Mouse (Mus musculus) lung, embryonic 16.5 days (tissue): ENCODE measurements around the gene Med9. TPM values are rescaled to one million over a fixed set of nuclear protein-coding genes. Genes with fewer than 3 reads are reported as not detected.
"Not testable (repeated sequence)": the region's sequence is repeated elsewhere in the genome, so short reads cannot be mapped to it uniquely, and the experiment has no call there.

Experiments used
- ATAC-seq: fragments of 200-750 bp; cut with Nextera tagmentation; 2 replicates; pipeline ENCODE4 v1.8.0; 2017; ENCODE audit warnings: low read depth, mild to moderate bottlenecking, moderate library complexity
- H3K27ac ChIP-seq: fragments of 300-500 bp; sonication (generic); 2 replicates; pipeline ENCODE4 v1.5.1; 2014; ENCODE audit warnings: mild to moderate bottlenecking, control low read depth, low read length
- H3K27me3 ChIP-seq: fragments of 300-500 bp; sonication (generic); 2 replicates; pipeline ENCODE4 v1.6.1; 2014; ENCODE audit warnings: low read depth, low read length, mixed read lengths; ENCODE audit not compliant: control insufficient read depth, insufficient read depth
- H3K36me3 ChIP-seq: fragments of 300-500 bp; sonication (generic); 2 replicates; pipeline ENCODE4 v1.6.1; 2014; ENCODE audit warnings: low read length; ENCODE audit not compliant: control insufficient read depth, insufficient read depth
- H3K4me1 ChIP-seq: fragments of 300-500 bp; sonication (generic); replicated peaks from 2 replicates; pipeline ENCODE4 v1.6.1; 2014; ENCODE audit warnings: low read length, mixed read lengths; ENCODE audit not compliant: control insufficient read depth, insufficient read depth
- H3K4me2 ChIP-seq: fragments of 300-500 bp; sonication (generic); 2 replicates; pipeline ENCODE4 v1.6.1; 2014; ENCODE audit warnings: low read depth, low read length, control low read depth
- H3K4me3 ChIP-seq: fragments of 300-500 bp; sonication (generic); 2 replicates; pipeline ENCODE4 v1.5.1; 2014; ENCODE audit warnings: mild to moderate bottlenecking, low read length, control low read depth
- H3K9ac ChIP-seq: fragments of 300-500 bp; sonication (generic); 2 replicates; pipeline ENCODE4 v1.6.1; 2014; ENCODE audit warnings: low read length, control low read depth
- H3K9me3 ChIP-seq: fragments of 300-500 bp; sonication (generic); 2 replicates; pipeline ENCODE4 v1.6.1; 2016; ENCODE audit warnings: low read length; ENCODE audit not compliant: control insufficient read depth
- WGBS: fragments of 180-500 bp; shearing (Covaris S2); extraction: QIAGEN DNeasy Blood & Tissue Kit; methylation state at CpG from one replicate; pipeline ENCODE4 v1.1.7; 2014; 5-methylcytosine and 5-hydroxymethylcytosine counted together
- polyA plus RNA-seq: library from polyadenylated mRNA; unstranded; fragments of >200 nt; fragmentation: Nextera tagmentation; extraction: Ambion mirVana; gene quantifications from 2 replicates; pipeline ENCODE4 v1.2.1, GENCODE M21; 2015

Gene Med9
- polyA plus RNA-seq, 1 experiment from 2014 or later: 49.6 TPM

- Histone ChIP-seq H3K27me3 (no peaks in the 10 kb centered on the region), H3K4me1 (0 out of 2 replicates have a peak, but pooled peaks cover 3% of the 10 kb centered on the region), H3K9ac (no peak overlapping the region), H3K36me3 (no peaks in the 10 kb centered on the region), H3K4me3 (no peak overlapping the region), H3K27ac (no peak overlapping the region), H3K4me2 (no peak overlapping the region), H3K9me3 (no peaks in the 10 kb centered on the region)
- 25% methylated on average over 2 of the region's 2 CpGs for WGBS
- ATAC-seq: no peak
These were observed 10.4 kb upstream of the Med9 start for GRCm38 (mm10) chr11:59937615-59938014.

DNA sequence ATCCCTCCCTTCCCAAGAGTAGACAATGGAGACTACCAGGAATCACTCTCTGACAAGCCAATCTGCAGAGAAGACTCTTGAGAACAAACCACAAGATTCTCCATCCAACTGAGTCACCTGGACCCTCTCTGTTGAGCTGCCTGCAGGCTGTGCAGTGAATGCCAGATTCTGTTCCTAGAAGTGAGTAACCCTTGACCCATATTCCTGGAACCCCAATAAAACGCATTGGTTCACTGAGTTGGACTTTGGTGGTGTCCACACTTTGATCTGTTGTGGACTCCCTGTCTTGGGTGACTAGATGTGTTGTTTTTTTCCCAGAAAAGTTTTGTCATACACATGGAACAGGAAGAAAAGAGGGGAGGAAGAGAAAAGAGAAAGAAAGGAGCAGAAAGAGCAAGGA lies 8.2 kb upstream of the Med9 start:
- WGBS: 70% methylated on average over 1 of the region's 1 CpGs
- H3K36me3 ChIP-seq: no peaks in the 10 kb centered on the region
- H3K27ac ChIP-seq: no peak overlapping the region
- H3K9ac ChIP-seq: no peak overlapping the region
- H3K9me3 ChIP-seq: no peaks in the 10 kb centered on the region
- H3K4me1 ChIP-seq: 0 out of 2 replicates have a peak, but pooled peaks cover 3% of the 10 kb centered on the region
- H3K27me3 ChIP-seq: no peaks in the 10 kb centered on the region
- no peak overlapping the region for H3K4me2 ChIP-seq
- H3K4me3 ChIP-seq: no peak overlapping the region
- ATAC-seq: no peak

DNA sequence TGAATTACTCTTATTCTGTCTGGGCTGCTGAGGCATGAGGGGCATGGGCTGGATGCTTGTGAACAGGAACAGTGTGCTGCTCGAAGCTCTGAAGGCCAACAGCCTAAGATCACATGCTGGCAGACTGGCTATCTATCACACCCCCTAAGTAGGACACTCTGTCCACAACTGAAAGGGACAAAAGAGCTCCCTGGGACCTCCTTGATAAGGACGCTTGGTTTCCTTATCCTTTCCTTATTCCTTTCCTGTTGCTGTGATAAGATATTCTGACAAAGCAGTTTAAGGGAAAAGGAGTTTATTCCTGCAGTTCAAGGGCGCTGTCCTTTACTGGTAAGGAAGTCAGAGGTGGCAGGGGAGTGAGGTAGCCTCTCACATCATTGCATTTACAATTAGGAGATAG lies 7.4 kb upstream of the Med9 start:
- H3K27me3 ChIP-seq: no peaks in the 10 kb centered on the region
- WGBS: 50% methylated on average over 3 of the region's 3 CpGs
- H3K4me2 ChIP-seq: no peak overlapping the region
- ATAC-seq: no peak
- 0 out of 2 replicates have a peak, but pooled peaks cover 3% of the 10 kb centered on the region for H3K4me1 ChIP-seq
- H3K36me3 ChIP-seq: no peaks in the 10 kb centered on the region
- no peaks in the 10 kb centered on the region for H3K9me3 ChIP-seq
- no peak overlapping the region for H3K9ac ChIP-seq
- H3K4me3 ChIP-seq: no peak overlapping the region
- H3K27ac ChIP-seq: no peak overlapping the region

GRCm38 (mm10) chr11:59941391-59941790 lies 6.6 kb upstream of the Med9 start:
- no peak overlapping the region for H3K27ac ChIP-seq
- ATAC-seq: no peak
- no peaks in the 10 kb centered on the region for H3K9me3 ChIP-seq
- H3K36me3 ChIP-seq: no peaks in the 10 kb centered on the region
- no peak overlapping the region for H3K9ac ChIP-seq
- 4% methylated on average over 3 of the region's 3 CpGs for WGBS
- no peak overlapping the region for H3K4me3 ChIP-seq
- H3K27me3 ChIP-seq: no peaks in the 10 kb centered on the region
- H3K4me2 ChIP-seq: no peak overlapping the region
- 0 out of 2 replicates have a peak, but pooled peaks cover 3% of the 10 kb centered on the region for H3K4me1 ChIP-seq

DNA sequence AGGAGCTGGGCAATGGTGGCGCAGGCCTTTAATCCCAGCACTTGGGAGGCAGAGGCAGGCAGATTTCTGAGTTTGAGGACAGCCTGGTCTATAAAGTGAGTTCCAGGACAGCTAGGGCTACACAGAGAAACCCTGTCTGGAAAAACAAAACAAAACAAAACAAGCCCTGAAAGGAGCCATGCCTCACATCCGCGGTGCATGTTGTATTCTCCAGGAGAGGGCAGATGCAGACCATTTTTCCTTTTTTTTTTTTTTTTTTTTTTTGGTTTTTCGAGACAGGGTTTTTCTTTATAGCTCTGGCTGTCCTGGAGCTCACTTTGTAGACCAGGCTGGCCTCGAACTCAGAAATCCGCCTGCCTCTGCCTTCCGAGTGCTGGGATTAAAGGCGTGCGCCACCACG lies 3.2 kb upstream of the Med9 start:
- not testable (repeated sequence) for ATAC-seq, H3K4me2 ChIP-seq, H3K36me3 ChIP-seq, H3K27me3 ChIP-seq, H3K9me3 ChIP-seq, H3K9ac ChIP-seq, H3K27ac ChIP-seq, H3K4me3 ChIP-seq
- peaks cover 15% of the 10 kb centered on the region for H3K4me1 ChIP-seq
- 86% methylated on average over 9 of the region's 10 CpGs for WGBS

GRCm38 (mm10) chr11:59948401-59948767 lies 378 bp downstream of the Med9 start:
- Histone ChIP-seq H3K27ac (peak overlapping the region; percentile 70), H3K27me3 (no peaks in the 10 kb centered on the region), H3K4me1 (peaks cover 25% of the 10 kb centered on the region), H3K9me3 (no peaks in the 10 kb centered on the region), H3K9ac (peak overlapping the region; percentile 98), H3K4me2 (peak overlapping the region; percentile 66), H3K4me3 (peak overlapping the region; percentile 89), H3K36me3 (no peaks in the 10 kb centered on the region)
- 2% methylated on average over 16 of the region's 16 CpGs for WGBS
- ATAC-seq: peak; percentile 57

DNA sequence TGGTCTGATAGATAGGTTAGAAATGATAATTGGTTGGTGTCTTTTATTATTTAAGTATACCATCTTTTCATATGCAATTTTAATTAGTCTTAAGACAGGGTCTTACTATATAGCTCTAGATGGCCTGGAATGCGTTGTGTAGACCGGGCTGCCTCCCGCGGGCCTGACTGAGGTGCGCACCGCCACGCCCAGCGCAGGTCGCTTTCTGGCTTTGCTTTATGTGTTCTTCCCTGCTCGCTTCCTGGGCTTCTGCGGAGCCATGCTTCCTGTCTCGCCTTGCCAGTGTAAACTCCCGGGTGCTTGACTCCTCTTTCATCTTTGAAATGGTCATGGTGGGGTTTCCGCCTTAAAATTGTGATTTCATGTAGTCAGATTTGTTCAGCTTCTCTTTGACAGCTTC lies 4.9 kb downstream of the Med9 start:
- no peaks in the 10 kb centered on the region; the same call in 1 of the 2 replicates for H3K36me3 ChIP-seq
- peaks cover 20% of the 10 kb centered on the region for H3K4me1 ChIP-seq
- H3K4me2 ChIP-seq: peak overlapping the region; percentile 33
- no peak overlapping the region for H3K9ac ChIP-seq
- no peak overlapping the region for H3K27ac ChIP-seq
- no peak for ATAC-seq
- no peaks in the 10 kb centered on the region for H3K9me3 ChIP-seq
- WGBS: 61% methylated on average over 14 of the region's 14 CpGs
- H3K27me3 ChIP-seq: no peaks in the 10 kb centered on the region
- H3K4me3 ChIP-seq: no peak overlapping the region

DNA sequence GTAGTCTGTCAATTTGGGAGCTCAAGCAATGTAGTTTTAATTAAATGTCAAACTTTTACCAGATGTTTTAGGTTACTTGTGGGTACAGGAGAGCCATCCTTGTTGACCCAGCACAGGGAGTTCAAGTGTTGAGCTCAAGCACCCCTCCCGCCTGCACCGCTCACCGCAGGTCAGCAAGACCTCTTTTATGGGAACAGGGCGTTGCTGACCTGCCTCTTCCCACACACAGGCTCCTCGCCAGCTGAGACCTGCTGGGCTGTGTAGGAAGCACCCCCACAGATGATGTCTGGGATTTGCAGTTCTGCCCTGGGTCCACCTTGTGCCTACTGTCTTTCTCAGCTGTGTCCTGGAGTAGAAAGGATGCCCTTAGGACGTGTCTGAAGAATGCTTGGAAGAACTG lies 8.7 kb downstream of the Med9 start:
- Histone ChIP-seq H3K4me3 (no peak overlapping the region), H3K9me3 (no peaks in the 10 kb centered on the region), H3K4me2 (no peak overlapping the region), H3K9ac (no peak overlapping the region), H3K36me3 (peaks cover 9% of the 10 kb centered on the region; the same call in 1 of the 2 replicates), H3K4me1 (peaks cover 12% of the 10 kb centered on the region), H3K27ac (no peak overlapping the region), H3K27me3 (no peaks in the 10 kb centered on the region)
- 72% methylated on average over 6 of the region's 6 CpGs for WGBS
- ATAC-seq: no peak

DNA sequence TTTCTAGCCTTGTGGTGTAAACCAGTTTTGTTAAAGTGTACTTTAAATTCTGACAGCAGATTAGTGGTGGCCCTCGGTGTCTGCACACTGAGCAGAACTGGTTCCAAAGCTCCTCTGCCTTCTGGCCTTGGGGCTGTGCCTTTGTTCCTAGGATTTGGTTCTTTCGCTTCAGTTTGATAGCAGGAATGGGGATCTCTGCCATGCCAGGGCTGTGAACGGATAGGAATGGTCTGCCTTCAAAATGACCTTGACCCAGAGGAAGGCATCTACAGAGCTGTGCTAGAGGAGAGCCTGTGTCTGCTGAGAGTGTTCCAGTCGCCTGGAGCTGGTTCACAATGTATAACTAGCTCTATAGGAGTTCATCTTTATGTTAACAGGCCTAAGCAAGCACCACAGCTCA lies 11.4 kb downstream of the Med9 start:
- no peak overlapping the region for H3K4me3 ChIP-seq
- WGBS: 62% methylated on average over 4 of the region's 4 CpGs
- no peak overlapping the region for H3K27ac ChIP-seq
- no peak for ATAC-seq
- H3K9me3 ChIP-seq: no peaks in the 10 kb centered on the region
- H3K9ac ChIP-seq: no peak overlapping the region
- H3K4me1 ChIP-seq: peaks cover 12% of the 10 kb centered on the region
- peaks cover 13% of the 10 kb centered on the region for H3K36me3 ChIP-seq
- peaks cover 8% of the 10 kb centered on the region; the same call in 1 of the 2 replicates for H3K27me3 ChIP-seq
- H3K4me2 ChIP-seq: no peak overlapping the region
